Mouse (Mus musculus) forebrain, embryonic 12.5 days (tissue): ENCODE measurements around the gene Map3k13. TPM values are rescaled to one million over a fixed set of nuclear protein-coding genes. Genes with fewer than 3 reads are reported as not detected.
"Not testable (repeated sequence)": the region's sequence is repeated elsewhere in the genome, so short reads cannot be mapped to it uniquely, and the experiment has no call there.

ENCODE experiments used
- ATAC-seq: fragments of 200-750 bp; cut with Nextera tagmentation; 2 replicates; pipeline ENCODE4 v1.8.0; 2017; ENCODE audit warnings: moderate TSS enrichment; ENCODE audit not compliant: low FRiP score
- H3K27ac ChIP-seq: fragments of 300-500 bp; sonication (generic); 2 replicates; pipeline ENCODE4 v1.5.1; 2016; ENCODE audit warnings: mild to moderate bottlenecking
- H3K27me3 ChIP-seq: fragments of 300-500 bp; sonication (generic); 2 replicates; pipeline ENCODE4 v1.6.1; 2016; ENCODE audit warnings: mild to moderate bottlenecking
- H3K36me3 ChIP-seq: fragments of 300-500 bp; sonication (generic); replicated peaks from 2 replicates; pipeline ENCODE4 v1.6.1; 2016; ENCODE audit warnings: mild to moderate bottlenecking
- H3K4me1 ChIP-seq: fragments of 300-500 bp; sonication (generic); 2 replicates; pipeline ENCODE4 v1.6.1; 2016
- H3K4me2 ChIP-seq: fragments of 300-500 bp; sonication (generic); 2 replicates; pipeline ENCODE4 v1.6.1; 2016; ENCODE audit warnings: mild to moderate bottlenecking, moderate library complexity
- H3K4me3 ChIP-seq: fragments of 300-500 bp; sonication (generic); replicated peaks from 2 replicates; pipeline ENCODE4 v1.5.1; 2016; ENCODE audit warnings: mild to moderate bottlenecking
- H3K9ac ChIP-seq: fragments of 300-500 bp; sonication (generic); 2 replicates; pipeline ENCODE4 v1.6.1; 2016; ENCODE audit warnings: mild to moderate bottlenecking
- H3K9me3 ChIP-seq: fragments of 300-500 bp; sonication (generic); 2 replicates; pipeline ENCODE4 v1.6.1; 2016
- WGBS: fragments of 180-500 bp; shearing (Covaris S2); methylation state at CpG from one replicate; pipeline ENCODE4 v1.1.7; 2016; 5-methylcytosine and 5-hydroxymethylcytosine counted together
- polyA plus RNA-seq: library from polyadenylated mRNA; unstranded; fragments of >200 nt; fragmentation: Nextera tagmentation; extraction: Ambion mirVana; gene quantifications from 2 replicates; pipeline ENCODE4 v1.2.1, GENCODE M21; 2016

Gene Map3k13
- polyA plus RNA-seq, 1 experiment from 2014 or later, result 4.8 TPM

GRCm38 (mm10) chr16:21881582-21882259 is 87.6 kb downstream of the Map3k13 start:
- H3K27ac ChIP-seq, result peak overlapping the region; percentile 84
- no peak overlapping the region for H3K9ac ChIP-seq
- no peak overlapping the region for H3K4me3 ChIP-seq
- no peak overlapping the region for H3K4me2 ChIP-seq
- H3K9me3 ChIP-seq, result no peaks in the 10 kb centered on the region
- peaks cover 23% of the 10 kb centered on the region for H3K4me1 ChIP-seq
- ATAC-seq, result 0 out of 2 replicates have a peak, but pooled peaks have one; percentile 10
- no peaks in the 10 kb centered on the region for H3K36me3 ChIP-seq
- no peaks in the 10 kb centered on the region for H3K27me3 ChIP-seq
- 67% methylated on average over 7 of the region's 7 CpGs for WGBS

- WGBS, result 90% methylated on average over 2 of the region's 2 CpGs
- H3K27me3 ChIP-seq, result no peaks in the 10 kb centered on the region
- ATAC-seq, result no peak
Observed at GRCm38 (mm10) chr16:21887601-21888000, 93.5 kb downstream of the Map3k13 start.

GRCm38 (mm10) chr16:21893890-21894289 is 99.7 kb downstream of the Map3k13 start:
- Histone ChIP-seq H3K4me2 (no peak overlapping the region), H3K9ac (no peak overlapping the region), H3K4me1 (no peaks in the 10 kb centered on the region), H3K27ac (no peak overlapping the region), H3K4me3 (no peak overlapping the region), H3K27me3 (no peaks in the 10 kb centered on the region), H3K9me3 (no peaks in the 10 kb centered on the region), H3K36me3 (no peaks in the 10 kb centered on the region)
- 89% methylated on average over 6 of the region's 6 CpGs for WGBS
- ATAC-seq, result no peak

More at GRCm38 (mm10) chr16:21887601-21888000, 93.5 kb downstream of the Map3k13 start:
- H3K9me3 ChIP-seq, result no peaks in the 10 kb centered on the region
- no peaks in the 10 kb centered on the region for H3K36me3 ChIP-seq
- no peak overlapping the region for H3K27ac ChIP-seq
- no peak overlapping the region for H3K9ac ChIP-seq
- no peak overlapping the region for H3K4me2 ChIP-seq
- H3K4me1 ChIP-seq, result peaks cover 4% of the 10 kb centered on the region; the same call in 1 of the 2 replicates
- no peak overlapping the region for H3K4me3 ChIP-seq

GRCm38 (mm10) chr16:21901286-21901685 is 107.1 kb downstream of the Map3k13 start:
- no peak overlapping the region for H3K4me3 ChIP-seq
- ATAC-seq, result no peak
- H3K9ac ChIP-seq, result no peak overlapping the region
- 81% methylated on average over 5 of the region's 5 CpGs for WGBS
- no peak overlapping the region for H3K27ac ChIP-seq
- no peaks in the 10 kb centered on the region for H3K9me3 ChIP-seq
- H3K27me3 ChIP-seq, result no peaks in the 10 kb centered on the region
- H3K4me1 ChIP-seq, result no peaks in the 10 kb centered on the region
- peaks cover 4% of the 10 kb centered on the region; the same call in 1 of the 2 replicates for H3K36me3 ChIP-seq
- H3K4me2 ChIP-seq, result no peak overlapping the region

GRCm38 (mm10) chr16:21904636-21905035 is 110.5 kb downstream of the Map3k13 start:
- H3K4me1 ChIP-seq, result no peaks in the 10 kb centered on the region
- no peak overlapping the region for H3K4me3 ChIP-seq
- H3K9me3 ChIP-seq, result no peaks in the 10 kb centered on the region
- WGBS, result 91% methylated on average over 10 of the region's 10 CpGs
- H3K4me2 ChIP-seq, result no peak overlapping the region
- H3K9ac ChIP-seq, result no peak overlapping the region
- H3K27me3 ChIP-seq, result no peaks in the 10 kb centered on the region
- ATAC-seq, result no peak
- peaks cover 12% of the 10 kb centered on the region for H3K36me3 ChIP-seq
- H3K27ac ChIP-seq, result no peak overlapping the region

GRCm38 (mm10) chr16:21905996-21906395 is 111.8 kb downstream of the Map3k13 start:
- Histone ChIP-seq H3K4me3 (no peak overlapping the region), H3K27me3 (no peaks in the 10 kb centered on the region), H3K27ac (no peak overlapping the region), H3K4me1 (no peaks in the 10 kb centered on the region), H3K9me3 (no peaks in the 10 kb centered on the region), H3K9ac (no peak overlapping the region), H3K36me3 (peaks cover 16% of the 10 kb centered on the region), H3K4me2 (no peak overlapping the region)
- no peak for ATAC-seq
- 92% methylated on average over 7 of the region's 7 CpGs for WGBS

GRCm38 (mm10) chr16:21906902-21907301 is 112.8 kb downstream of the Map3k13 start:
- Histone ChIP-seq H3K27me3 (no peaks in the 10 kb centered on the region), H3K4me1 (no peaks in the 10 kb centered on the region), H3K9ac (no peak overlapping the region), H3K36me3 (peaks cover 20% of the 10 kb centered on the region), H3K4me2 (no peak overlapping the region), H3K4me3 (no peak overlapping the region), H3K9me3 (no peaks in the 10 kb centered on the region), H3K27ac (no peak overlapping the region)
- 94% methylated on average over 6 of the region's 6 CpGs for WGBS
- no peak for ATAC-seq

- H3K36me3 ChIP-seq, result peaks cover 28% of the 10 kb centered on the region
- not testable (repeated sequence) for H3K9ac ChIP-seq, H3K9me3 ChIP-seq, H3K4me2 ChIP-seq, H3K4me1 ChIP-seq, ATAC-seq, H3K4me3 ChIP-seq, H3K27me3 ChIP-seq, H3K27ac ChIP-seq
- WGBS, result 24% methylated on average over 7 of the region's 8 CpGs
Observed at GRCm38 (mm10) chr16:21908906-21909305, 114.8 kb downstream of the Map3k13 start.

GRCm38 (mm10) chr16:21913347-21913746 is 119.2 kb downstream of the Map3k13 start:
- Histone ChIP-seq H3K27me3 (no peaks in the 10 kb centered on the region), H3K36me3 (peaks cover 36% of the 10 kb centered on the region), H3K9me3 (no peaks in the 10 kb centered on the region), H3K4me2 (no peak overlapping the region), H3K4me1 (no peaks in the 10 kb centered on the region), H3K9ac (no peak overlapping the region), H3K4me3 (no peak overlapping the region), H3K27ac (no peak overlapping the region)
- ATAC-seq, result no peak
- WGBS, result 89% methylated on average over 6 of the region's 6 CpGs

- Histone ChIP-seq H3K4me1 (no peaks in the 10 kb centered on the region), H3K9ac (no peak overlapping the region), H3K9me3 (no peaks in the 10 kb centered on the region), H3K36me3 (peaks cover 33% of the 10 kb centered on the region), H3K4me3 (no peak overlapping the region), H3K4me2 (no peak overlapping the region), H3K27ac (no peak overlapping the region), H3K27me3 (no peaks in the 10 kb centered on the region)
- ATAC-seq, result no peak
- 70% methylated on average over 7 of the region's 7 CpGs for WGBS
Observed at GRCm38 (mm10) chr16:21916681-21917080, 122.5 kb downstream of the Map3k13 start.

GRCm38 (mm10) chr16:21928471-21928870 is 134.3 kb downstream of the Map3k13 start:
- Histone ChIP-seq H3K9me3 (no peaks in the 10 kb centered on the region), H3K27me3 (no peaks in the 10 kb centered on the region), H3K36me3 (peaks cover 41% of the 10 kb centered on the region), H3K4me2 (no peak overlapping the region), H3K27ac (no peak overlapping the region), H3K9ac (no peak overlapping the region), H3K4me1 (no peaks in the 10 kb centered on the region), H3K4me3 (no peak overlapping the region)
- 87% methylated on average over 13 of the region's 13 CpGs for WGBS
- ATAC-seq, result no peak

- H3K4me1 ChIP-seq, result peaks cover 12% of the 10 kb centered on the region
- peak within 1 kb of the TSS; percentile 77 for H3K4me2 ChIP-seq
- H3K9me3 ChIP-seq, result no peaks in the 10 kb centered on the region
- WGBS, result 1% methylated on average over 53 of the region's 63 CpGs
- peak within 1 kb of the TSS; percentile 54; the same call in 1 of the 2 replicates for H3K27ac ChIP-seq
- peak; percentile 98 for ATAC-seq
- H3K4me3 ChIP-seq, result peak within 1 kb of the TSS; percentile 65
- peak within 1 kb of the TSS; percentile 64 for H3K9ac ChIP-seq
- peaks cover 4% of the 10 kb centered on the region; the same call in 1 of the 2 replicates for H3K27me3 ChIP-seq
- H3K36me3 ChIP-seq, result no peaks in the 10 kb centered on the region
Observed at GRCm38 (mm10) chr16:21946761-21947715, 152.9 kb downstream of the Map3k13 start, which contains the start of gene Tmem41a. Tmem41a (minus strand) TSS chr16:21947552.
